Mouse (Mus musculus) hindbrain, postnatal 0 days (tissue): ENCODE data around the gene Zdhhc1. TPM values are rescaled to one million over a fixed set of nuclear protein-coding genes. Genes with fewer than 3 reads are reported as not detected.

Experiments used
- ATAC-seq: fragments of 200-750 bp; cut with Nextera tagmentation; 2 replicates; pipeline ENCODE4 v1.8.0; 2017; ENCODE audit warnings: mild to moderate bottlenecking, moderate TSS enrichment, moderate library complexity
- DNase-seq: peaks from one replicate; pipeline ENCODE4 v3.0.0-alpha.2; 2015; ENCODE audit warnings: low spot score
- H3K27ac ChIP-seq: fragments of 300-500 bp; sonication (generic); 2 replicates; pipeline ENCODE4 v1.5.1; 2014; ENCODE audit warnings: mild to moderate bottlenecking
- H3K27me3 ChIP-seq: fragments of 300-500 bp; sonication (generic); 2 replicates; pipeline ENCODE4 v1.6.1; 2014; ENCODE audit warnings: low read length, mixed read lengths; ENCODE audit not compliant: insufficient read depth
- H3K36me3 ChIP-seq: fragments of 300-500 bp; sonication (generic); 2 replicates; pipeline ENCODE4 v1.6.1; 2014; ENCODE audit warnings: low read length, mixed read lengths; ENCODE audit not compliant: insufficient read depth
- H3K4me1 ChIP-seq: fragments of 300-500 bp; sonication (generic); 2 replicates; pipeline ENCODE4 v1.6.1; 2014; ENCODE audit warnings: antibody characterized with exemption, low read length, mixed read lengths; ENCODE audit not compliant: insufficient read depth
- H3K4me2 ChIP-seq: fragments of 300-500 bp; sonication (generic); 2 replicates; pipeline ENCODE4 v1.6.1; 2014; ENCODE audit warnings: low read depth, mild to moderate bottlenecking, low read length, moderate library complexity, mixed read lengths
- H3K4me3 ChIP-seq: fragments of 300-500 bp; sonication (generic); 2 replicates; pipeline ENCODE4 v1.5.1; 2014; ENCODE audit warnings: low read length
- H3K9ac ChIP-seq: fragments of 300-500 bp; sonication (generic); replicated peaks from 2 replicates; pipeline ENCODE4 v1.6.1; 2014; ENCODE audit warnings: mild to moderate bottlenecking, low read length, moderate library complexity, mixed read lengths
- H3K9me3 ChIP-seq: fragments of 300-500 bp; sonication (generic); 2 replicates; pipeline ENCODE4 v1.6.1; 2016; ENCODE audit warnings: low read length, mixed read lengths
- CTCF ChIP-seq: IDR thresholded peaks from 2 replicates; pipeline ENCODE4 v1.5.1; 2016; ENCODE audit warnings: antibody characterized with exemption, control low read depth, low read depth
- WGBS: fragments of 180-500 bp; shearing (Covaris S2); extraction: QIAGEN DNeasy Blood & Tissue Kit; methylation state at CpG from one replicate; pipeline ENCODE4 v1.1.7; 2014; 5-methylcytosine and 5-hydroxymethylcytosine counted together
- polyA plus RNA-seq: library from polyadenylated mRNA; unstranded; fragments of >200 nt; fragmentation: Nextera tagmentation; extraction: Ambion mirVana; gene quantifications from 2 replicates; pipeline ENCODE4 v1.2.1, GENCODE M21; 2015
- total RNA-seq: library from RNA; depleted of rRNA; stranded (reverse); fragments of >200 nt; gene quantifications from 2 replicates; pipeline ENCODE4 v1.2.3, GENCODE M21; 2014; rRNA removed

Gene Zdhhc1
- total and polyA plus RNA-seq, 2 experiments from 2014 or later: 31.3 to 54.2 TPM

DNA sequence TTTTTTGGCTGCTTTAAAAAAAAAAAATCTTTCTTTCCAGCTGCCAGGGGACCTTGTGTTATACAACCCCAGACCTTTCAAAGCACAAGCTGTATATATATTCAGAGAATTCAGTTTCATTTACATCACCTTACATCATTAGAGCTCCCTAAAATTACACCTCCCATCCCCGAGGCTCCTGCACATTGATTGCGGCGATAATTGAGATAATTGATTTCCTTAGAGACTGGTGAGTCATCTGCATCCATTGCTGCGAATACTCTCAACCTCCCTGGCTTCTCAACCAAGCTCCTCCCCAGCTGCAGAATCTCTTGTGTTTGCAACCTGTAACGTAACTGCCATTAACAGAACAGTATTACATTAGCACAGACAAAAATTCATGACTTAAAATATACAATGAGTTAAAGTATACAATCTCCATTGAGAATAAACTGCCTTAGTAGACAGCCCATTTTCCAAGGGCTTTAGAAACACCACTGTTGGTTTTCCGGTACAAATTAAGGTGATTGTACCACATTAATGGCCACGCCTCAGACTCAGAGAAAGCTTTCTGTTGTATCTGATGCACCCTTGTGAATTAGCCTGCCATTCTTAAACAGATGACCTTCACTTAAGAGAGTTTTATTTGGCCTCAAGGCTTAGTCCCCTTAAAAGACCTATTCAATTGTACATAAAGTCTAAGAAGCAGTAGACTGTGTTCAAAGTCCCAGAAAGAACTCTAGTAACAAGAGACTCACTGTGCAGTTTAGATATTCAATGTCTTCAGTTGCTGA lies 64.8 kb downstream of the Zdhhc1 start:
- peaks cover 11% of the 10 kb centered on the region for H3K4me1 ChIP-seq
- H3K4me3 ChIP-seq: no peak overlapping the region
- TF ChIP-seq CTCF: no peak
- no peaks in the 10 kb centered on the region for H3K9me3 ChIP-seq
- DNase-seq (no peak), ATAC-seq (no peak)
- H3K9ac ChIP-seq: no peak overlapping the region
- no peak overlapping the region for H3K4me2 ChIP-seq
- no peak overlapping the region for H3K27ac ChIP-seq
- WGBS: 52% methylated on average over 7 of the region's 7 CpGs
- no peaks in the 10 kb centered on the region for H3K36me3 ChIP-seq
- no peaks in the 10 kb centered on the region for H3K27me3 ChIP-seq

DNA sequence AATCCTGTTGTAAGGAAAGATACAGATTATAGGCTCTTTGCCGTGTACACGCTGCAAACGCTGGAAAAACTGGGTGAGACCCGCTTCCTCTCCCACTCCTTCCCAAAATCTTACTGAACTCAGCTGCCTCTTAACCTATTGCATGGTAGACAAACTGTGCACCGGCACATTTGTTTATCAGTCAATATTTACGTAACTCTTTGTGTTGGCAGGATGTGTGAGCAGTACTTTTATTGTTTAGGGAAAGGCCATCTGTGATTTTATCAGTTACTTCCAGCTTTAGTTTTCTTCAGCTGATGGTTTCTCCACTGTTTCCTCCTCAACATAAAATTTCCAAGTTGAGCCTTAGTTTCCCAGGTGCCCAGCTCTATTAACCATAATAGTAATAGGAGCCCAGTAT lies 69.8 kb downstream of the Zdhhc1 start:
- ATAC-seq (no peak), DNase-seq (no peak)
- Histone ChIP-seq H3K27ac (no peak overlapping the region), H3K4me1 (no peaks in the 10 kb centered on the region), H3K9ac (no peak overlapping the region), H3K9me3 (no peaks in the 10 kb centered on the region), H3K36me3 (no peaks in the 10 kb centered on the region), H3K4me3 (no peak overlapping the region), H3K27me3 (no peaks in the 10 kb centered on the region), H3K4me2 (no peak overlapping the region)
- 80% methylated on average over 6 of the region's 6 CpGs for WGBS
- TF ChIP-seq CTCF: no peak

Other genes starting within 250 kb of the Zdhhc1 start
- 17.4 and 18.8 TPM in 2 replicates for gene B3gnt9, start 241.7 kb downstream of the Zdhhc1 start, total RNA-seq
- gene B3gnt9, start 241.7 kb downstream of the Zdhhc1 start, polyA plus RNA-seq: 10.4 and 10.7 TPM in 2 replicates
- gene Tradd, start 232.3 kb downstream of the Zdhhc1 start, total RNA-seq: 11.5 and 15.6 TPM in 2 replicates
- gene Tradd, start 232.3 kb downstream of the Zdhhc1 start, polyA plus RNA-seq: 14.6 and 14.9 TPM in 2 replicates
- 0.50 and 3.1 TPM in 2 replicates for gene Fbxl8, start 232.3 kb downstream of the Zdhhc1 start, total RNA-seq
- 1.2 and 1.3 TPM in 2 replicates for gene Fbxl8, start 232.3 kb downstream of the Zdhhc1 start, polyA plus RNA-seq
- 0.63 TPM in 1 of 2 replicates, not detected in the other for gene Hsf4, start 227.1 kb downstream of the Zdhhc1 start, total RNA-seq
- gene Hsf4, start 227.1 kb downstream of the Zdhhc1 start, polyA plus RNA-seq: 1.4 and 1.5 TPM in 2 replicates
- 2.1 and 2.6 TPM in 2 replicates for gene Nol3, start 220.8 kb downstream of the Zdhhc1 start, total RNA-seq
- gene Nol3, start 220.8 kb downstream of the Zdhhc1 start, polyA plus RNA-seq: 6.6 and 6.9 TPM in 2 replicates
- 52.3 and 63.4 TPM in 2 replicates for gene 4931428F04Rik, start 207.0 kb downstream of the Zdhhc1 start, total RNA-seq
- gene 4931428F04Rik, start 207.0 kb downstream of the Zdhhc1 start, polyA plus RNA-seq: 67.3 and 82.8 TPM in 2 replicates
- gene Exoc3l, start 200.8 kb downstream of the Zdhhc1 start, total RNA-seq: 2.4 and 8.2 TPM in 2 replicates
- gene Exoc3l, start 200.8 kb downstream of the Zdhhc1 start, polyA plus RNA-seq: 5.9 and 8.0 TPM in 2 replicates
- 39.2 and 44.8 TPM in 2 replicates for gene E2f4, start 199.2 kb downstream of the Zdhhc1 start, total RNA-seq
- gene E2f4, start 199.2 kb downstream of the Zdhhc1 start, polyA plus RNA-seq: 25.6 and 28.3 TPM in 2 replicates
- 1.2 and 1.5 TPM in 2 replicates for gene Elmo3, start 191.3 kb downstream of the Zdhhc1 start, total RNA-seq
- 1.6 and 1.7 TPM in 2 replicates for gene Elmo3, start 191.3 kb downstream of the Zdhhc1 start, polyA plus RNA-seq
- 1.9 and 5.2 TPM in 2 replicates for gene Lrrc29, start 170.6 kb downstream of the Zdhhc1 start, total RNA-seq
- 3.1 and 4.1 TPM in 2 replicates for gene Lrrc29, start 170.6 kb downstream of the Zdhhc1 start, polyA plus RNA-seq
- gene Tmem208, start 170.5 kb downstream of the Zdhhc1 start, total RNA-seq: 72.1 and 101 TPM in 2 replicates
- 138 and 143 TPM in 2 replicates for gene Tmem208, start 170.5 kb downstream of the Zdhhc1 start, polyA plus RNA-seq
- gene Fhod1, start 148.9 kb downstream of the Zdhhc1 start, total RNA-seq: 3.1 and 3.2 TPM in 2 replicates
- 0.45 and 1.1 TPM in 2 replicates for gene Fhod1, start 148.9 kb downstream of the Zdhhc1 start, polyA plus RNA-seq
- 24.2 and 28.6 TPM in 2 replicates for gene Slc9a5, start 148.1 kb downstream of the Zdhhc1 start, total RNA-seq
- 10.3 and 10.6 TPM in 2 replicates for gene Slc9a5, start 148.1 kb downstream of the Zdhhc1 start, polyA plus RNA-seq
- gene Plekhg4, start 123.6 kb downstream of the Zdhhc1 start, total RNA-seq: 6.3 and 7.3 TPM in 2 replicates
- gene Plekhg4, start 123.6 kb downstream of the Zdhhc1 start, polyA plus RNA-seq: 1.3 and 1.6 TPM in 2 replicates
- gene Kctd19, start 83.4 kb downstream of the Zdhhc1 start, total RNA-seq: 0.11 and 0.16 TPM in 2 replicates
- gene Kctd19, start 83.4 kb downstream of the Zdhhc1 start, polyA plus RNA-seq: 0.09 and 0.15 TPM in 2 replicates
- gene Lrrc36, start 83.3 kb downstream of the Zdhhc1 start, total RNA-seq: 0.68 and 1.7 TPM in 2 replicates
- gene Lrrc36, start 83.3 kb downstream of the Zdhhc1 start, polyA plus RNA-seq: 0.50 and 0.66 TPM in 2 replicates
- 106 and 108 TPM in 2 replicates for gene Tppp3, start 25.4 kb downstream of the Zdhhc1 start, total RNA-seq
- gene Tppp3, start 25.4 kb downstream of the Zdhhc1 start, polyA plus RNA-seq: 197 and 201 TPM in 2 replicates
- 6.1 and 9.9 TPM in 2 replicates for gene Hsd11b2, start 21.9 kb upstream of the Zdhhc1 start, total RNA-seq
- gene Hsd11b2, start 21.9 kb upstream of the Zdhhc1 start, polyA plus RNA-seq: 6.3 and 7.4 TPM in 2 replicates
- 231 and 249 TPM in 2 replicates for gene Atp6v0d1, start 69.1 kb upstream of the Zdhhc1 start, total RNA-seq
- 271 and 289 TPM in 2 replicates for gene Atp6v0d1, start 69.1 kb upstream of the Zdhhc1 start, polyA plus RNA-seq
- gene Ripor1, start 108.4 kb upstream of the Zdhhc1 start, total RNA-seq: 14.4 and 15.1 TPM in 2 replicates
- 23.5 and 28.7 TPM in 2 replicates for gene Ripor1, start 108.4 kb upstream of the Zdhhc1 start, polyA plus RNA-seq
- 27.4 and 35.9 TPM in 2 replicates for gene Ctcf, start 139.7 kb upstream of the Zdhhc1 start, total RNA-seq
- gene Ctcf, start 139.7 kb upstream of the Zdhhc1 start, polyA plus RNA-seq: 87.4 and 88.1 TPM in 2 replicates
- gene Agrp, start 140.5 kb upstream of the Zdhhc1 start, total RNA-seq: 2.1 TPM in 1 of 2 replicates, not detected in the other
- gene Agrp, start 140.5 kb upstream of the Zdhhc1 start, polyA plus RNA-seq: 1.3 and 1.4 TPM in 2 replicates
- 1.8 and 6.0 TPM in 2 replicates for gene Carmil2, start 189.4 kb upstream of the Zdhhc1 start, total RNA-seq
- gene Carmil2, start 189.4 kb upstream of the Zdhhc1 start, polyA plus RNA-seq: 29.1 and 30.5 TPM in 2 replicates
- 25.8 and 39.3 TPM in 2 replicates for gene Acd, start 204.2 kb upstream of the Zdhhc1 start, total RNA-seq
- gene Acd, start 204.2 kb upstream of the Zdhhc1 start, polyA plus RNA-seq: 82.1 and 88.2 TPM in 2 replicates
- 67.6 and 84.6 TPM in 2 replicates for gene Pard6a, start 204.2 kb upstream of the Zdhhc1 start, total RNA-seq
- gene Pard6a, start 204.2 kb upstream of the Zdhhc1 start, polyA plus RNA-seq: 74.4 and 75.5 TPM in 2 replicates
- gene 4933405L10Rik, start 210.8 kb upstream of the Zdhhc1 start, total RNA-seq: not detected in 2 replicates
- gene 4933405L10Rik, start 210.8 kb upstream of the Zdhhc1 start, polyA plus RNA-seq: 0.38 and 0.42 TPM in 2 replicates
- gene Enkd1, start 211.3 kb upstream of the Zdhhc1 start, total RNA-seq: 11.7 and 12.1 TPM in 2 replicates
- gene Enkd1, start 211.3 kb upstream of the Zdhhc1 start, polyA plus RNA-seq: 17.3 and 18.5 TPM in 2 replicates